Mouse (Mus musculus) urinary bladder, postnatal 10 days (tissue): ENCODE data around the gene Fam57b.

ENCODE experiments used
- DNase-seq: peaks from one replicate; pipeline ENCODE4 v3.0.0; 2022; ENCODE audit warnings: low spot score

The Fam57b gene

GRCm38 (mm10) chr7:126799468-126800268 lies 2.2 kb downstream of the Fam57b start:
- DNase-seq, result peak; percentile 47

DNA sequence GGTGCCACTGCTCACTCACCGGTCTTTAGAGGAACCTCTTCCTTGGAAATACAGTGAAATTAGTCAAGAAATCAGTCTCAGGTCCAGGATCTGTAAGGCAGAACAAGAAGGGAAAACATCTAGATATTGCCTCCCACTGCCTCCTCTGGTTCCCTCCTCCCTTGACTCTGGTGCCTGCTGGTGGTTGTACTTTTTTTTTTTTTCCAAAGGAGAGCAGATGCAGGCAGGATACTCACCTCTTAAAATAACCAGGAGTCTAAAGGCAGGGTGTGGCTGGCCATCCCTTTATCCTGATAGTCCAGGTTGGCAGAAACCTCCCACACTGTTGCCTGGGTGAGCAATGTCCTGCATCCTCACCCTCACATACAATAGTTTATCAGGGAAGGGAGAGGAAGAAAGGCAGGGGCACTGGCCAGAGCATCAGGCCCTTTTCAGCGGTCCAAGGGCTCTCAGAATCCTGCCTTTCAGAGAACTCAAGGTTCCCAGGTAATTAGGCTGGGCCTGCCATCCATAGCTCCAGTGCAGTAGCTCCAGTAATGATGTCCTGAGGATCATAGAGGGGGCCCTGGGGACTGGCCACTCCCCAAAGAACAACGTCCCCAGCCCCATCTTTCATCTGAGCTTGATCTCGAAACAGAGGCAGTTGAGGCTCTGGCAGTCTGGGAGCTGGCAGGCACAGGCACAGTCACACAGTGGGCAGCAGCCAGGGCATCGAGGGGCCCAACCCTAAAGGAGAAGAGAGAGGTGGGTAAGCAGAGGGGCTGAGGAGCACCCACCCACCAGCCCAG lies 3.0 kb downstream of the Fam57b start:
- no peak for DNase-seq

DNA sequence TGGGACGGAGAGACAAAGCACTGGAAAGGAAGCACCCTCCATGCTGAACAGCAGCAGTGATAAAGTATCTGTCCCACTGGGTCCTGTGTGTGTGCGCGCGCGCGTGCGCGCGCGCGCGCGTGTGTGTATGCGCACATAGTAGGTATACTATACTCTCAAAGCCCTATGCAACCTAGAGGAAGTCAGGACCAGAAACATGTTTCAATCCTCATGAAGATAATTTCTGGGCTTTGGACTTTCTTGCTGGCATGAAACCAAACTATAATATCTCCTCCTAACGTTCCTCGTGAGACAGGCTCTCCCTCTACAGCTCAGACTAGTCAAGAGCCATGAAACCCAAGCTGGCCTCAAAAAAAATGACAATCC lies 3.6 kb downstream of the Fam57b start:
- no peak for DNase-seq

- DNase-seq, result no peak
These were observed 4.8 kb downstream of the Fam57b start for GRCm38 (mm10) chr7:126802134-126802889.

- no peak for DNase-seq
These were observed 5.7 kb downstream of the Fam57b start for GRCm38 (mm10) chr7:126803181-126803580.

DNA sequence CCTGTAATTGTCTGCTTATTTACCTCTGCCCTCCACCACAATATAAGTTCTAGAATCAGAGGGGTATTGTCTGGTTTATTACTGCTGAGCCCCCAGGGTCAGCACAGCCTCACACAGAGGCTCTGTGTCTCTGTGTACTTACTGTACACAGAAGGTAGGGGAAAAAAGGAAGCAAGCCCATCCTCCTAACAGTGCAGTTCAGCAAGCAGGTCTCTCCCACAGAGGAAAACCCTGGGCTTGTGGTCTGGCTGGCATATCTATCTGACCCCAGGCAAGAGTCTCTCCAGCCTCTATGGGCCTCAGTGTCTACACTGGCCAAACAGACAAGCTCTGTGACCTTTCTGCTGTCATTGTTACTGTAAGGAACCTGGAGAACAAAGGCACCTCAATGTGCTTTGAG lies 6.3 kb downstream of the Fam57b start:
- DNase-seq, result no peak

DNA sequence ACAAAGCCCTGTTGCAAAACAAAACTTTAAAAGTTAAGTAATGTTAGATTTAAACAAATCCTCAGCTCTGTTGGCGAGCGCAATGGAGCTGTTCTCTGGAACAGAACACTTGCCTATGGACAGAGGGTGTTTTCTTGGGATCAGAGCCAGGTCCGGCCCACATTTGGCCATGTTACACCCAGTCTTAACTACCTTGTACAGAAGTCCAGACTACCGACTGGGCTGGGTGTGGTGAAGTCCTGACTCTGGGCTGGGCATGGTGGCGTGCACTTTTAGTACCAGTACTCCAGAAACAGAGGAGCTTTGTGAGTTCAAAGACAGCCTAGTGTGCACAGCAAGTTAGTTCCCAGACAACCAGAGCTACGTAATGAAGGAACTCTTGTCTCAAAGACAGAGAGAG lies 9.5 kb downstream of the Fam57b start:
- no peak for DNase-seq

DNA sequence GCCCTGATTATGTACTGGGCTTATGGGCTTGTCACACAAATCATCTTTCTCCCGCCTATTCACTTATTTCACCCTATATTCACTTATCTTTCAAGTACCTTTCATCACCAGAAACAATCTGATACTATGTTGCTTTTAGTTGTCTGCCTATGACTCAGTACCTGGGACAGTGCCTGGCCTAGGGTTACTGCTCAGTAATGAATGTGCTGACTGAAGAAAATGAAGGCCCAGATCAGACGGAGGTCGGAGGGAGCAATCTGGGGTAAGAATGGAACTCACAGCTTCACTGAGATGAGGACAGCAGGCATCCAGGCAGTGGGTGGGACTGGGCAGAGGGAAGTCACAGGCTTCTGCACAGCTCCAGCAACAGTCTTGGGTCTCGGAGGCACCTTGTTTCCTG lies 9.9 kb downstream of the Fam57b start:
- DNase-seq, result no peak

DNA sequence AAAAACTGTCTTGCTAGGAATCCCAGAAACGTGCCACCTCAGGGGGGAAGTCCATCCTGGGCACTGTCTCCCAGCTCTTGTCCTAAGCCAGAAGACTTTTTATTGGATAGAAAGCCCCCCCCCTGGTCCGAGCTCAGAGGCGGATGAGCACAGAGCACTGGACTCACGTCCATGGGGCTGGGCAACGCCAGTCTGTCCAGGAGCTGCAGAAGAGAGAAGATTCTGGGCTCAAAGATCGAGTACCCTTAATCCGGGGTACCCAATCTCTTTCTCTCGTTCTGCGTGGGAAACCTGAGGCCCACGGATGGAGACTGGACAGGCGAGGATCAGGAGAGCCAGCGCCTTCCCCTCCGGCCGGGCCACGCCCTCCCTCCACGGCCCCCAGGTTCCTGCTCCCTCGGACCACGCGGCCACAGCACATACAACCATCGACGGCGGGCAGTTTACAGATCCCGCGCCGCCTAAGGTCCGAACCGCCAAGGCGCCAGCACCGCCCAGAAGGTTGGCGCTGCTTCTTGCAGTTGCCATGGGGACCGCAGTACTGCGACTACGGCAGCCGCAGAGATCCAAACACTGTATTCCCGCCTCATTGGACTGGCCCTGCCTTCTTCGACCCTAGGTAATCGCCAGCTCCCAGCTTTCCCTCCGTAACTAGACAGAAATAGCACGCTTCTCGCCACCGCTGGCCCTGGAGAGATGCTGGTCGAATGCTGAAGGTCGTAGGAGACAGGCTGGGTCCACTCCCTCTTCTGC lies 11.4 kb downstream of the Fam57b start:
- DNase-seq, result peak; percentile 53

DNA sequence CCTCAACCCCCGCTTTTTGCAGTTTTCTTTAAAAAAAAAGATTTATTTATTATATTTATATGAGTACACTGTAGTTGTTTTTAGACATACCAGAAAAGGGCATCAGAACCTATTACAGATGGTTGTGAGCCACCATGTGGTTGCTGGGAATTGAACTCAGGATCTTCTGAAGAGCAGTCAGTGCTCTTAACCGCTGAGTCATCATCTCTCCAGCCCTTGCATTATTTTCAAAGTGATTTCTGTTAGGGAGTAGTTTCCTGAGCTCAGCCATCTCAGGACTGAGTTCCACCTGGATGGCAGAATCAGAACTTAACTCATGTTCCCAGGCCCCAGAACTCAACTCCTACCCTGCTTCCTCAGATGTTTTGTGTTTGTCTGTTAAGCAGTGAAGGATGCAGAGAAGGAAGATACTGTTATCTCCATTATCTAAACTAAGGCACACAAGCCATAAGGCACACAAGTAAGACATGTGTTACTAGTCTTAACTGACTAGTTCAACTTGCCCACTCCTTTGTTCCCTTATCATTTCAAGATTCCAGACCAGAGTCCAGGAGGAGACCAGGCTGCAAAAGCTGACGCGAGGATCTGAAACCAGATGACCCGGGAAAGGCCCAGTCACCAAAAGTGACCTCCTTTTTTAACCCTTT lies 12.4 kb downstream of the Fam57b start:
- no peak for DNase-seq

GRCm38 (mm10) chr7:126815726-126816222 lies 18.3 kb downstream of the Fam57b start:
- no peak for DNase-seq

DNA sequence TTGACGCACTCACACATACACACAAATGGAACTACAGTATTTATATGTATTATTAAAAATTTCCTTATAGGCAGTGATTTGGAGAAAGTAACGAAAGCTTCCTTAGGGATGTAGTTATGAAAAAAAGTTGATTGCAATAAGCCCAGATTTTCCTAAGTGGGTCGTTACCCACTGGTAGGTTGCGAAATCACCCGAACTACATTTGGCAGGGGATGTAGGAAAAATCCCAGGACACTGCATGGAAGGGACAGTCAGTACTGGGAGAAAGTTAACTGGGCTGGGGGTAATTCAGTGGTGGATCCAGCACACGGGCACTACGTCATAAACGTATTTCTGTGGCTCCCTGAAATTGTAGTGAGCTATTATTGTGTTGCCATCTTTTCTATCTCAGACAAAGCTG lies 19.0 kb downstream of the Fam57b start:
- DNase-seq, result no peak

- no peak for DNase-seq
These were observed 20.1 kb downstream of the Fam57b start for GRCm38 (mm10) chr7:126817595-126817994.

DNA sequence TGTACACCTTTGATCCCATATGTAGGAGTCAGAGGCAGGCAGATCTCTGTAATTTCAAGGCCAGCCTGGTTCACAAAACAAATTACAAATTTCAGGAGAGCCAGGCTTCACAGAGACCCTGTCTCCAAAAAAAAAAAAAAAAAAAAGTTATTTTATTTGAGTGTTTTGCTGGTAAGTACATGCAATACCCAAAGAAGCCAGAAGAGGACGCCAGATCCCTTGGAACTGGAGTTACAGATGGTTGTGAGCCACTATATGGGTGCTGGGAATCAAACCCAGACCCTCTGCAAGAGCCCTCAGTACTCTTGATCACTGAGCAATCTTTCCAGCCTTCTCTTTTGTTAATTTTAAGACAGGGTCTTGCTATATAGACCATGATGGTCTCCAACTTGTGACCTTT lies 21.4 kb downstream of the Fam57b start:
- DNase-seq, result no peak

DNA sequence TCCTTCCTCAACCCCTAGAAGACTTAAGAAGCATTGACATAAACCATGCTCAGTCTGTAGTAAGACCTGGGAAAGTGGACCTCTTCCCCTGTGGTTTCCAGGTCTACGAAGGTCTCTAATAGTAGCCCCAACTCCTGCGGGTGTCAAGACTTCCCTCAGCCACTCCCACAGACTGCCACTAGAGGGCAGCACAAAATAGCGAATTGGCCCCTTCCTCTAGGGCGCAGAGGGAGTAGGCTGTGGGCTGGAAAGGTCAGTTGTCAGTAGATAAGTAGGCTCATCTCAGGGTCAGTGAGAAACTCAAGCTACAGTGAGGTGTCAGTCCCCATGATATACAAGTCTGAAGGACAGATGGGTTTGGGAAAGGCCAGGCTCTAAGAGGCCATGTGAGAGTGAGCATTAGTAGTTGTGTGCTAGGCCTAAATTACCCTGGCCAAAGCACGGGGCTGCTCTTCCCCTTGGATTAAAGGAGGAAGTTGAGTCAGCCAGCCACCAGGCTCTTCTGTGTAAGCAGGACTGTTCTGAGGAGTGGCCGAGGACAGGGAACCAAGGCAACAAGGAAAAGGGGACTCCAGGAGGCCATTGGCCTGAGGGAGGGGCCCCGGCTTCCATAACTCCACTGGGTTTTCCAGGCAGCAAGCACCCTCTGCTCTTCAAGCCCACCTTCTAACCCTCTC lies 24.5 kb downstream of the Fam57b start:
- DNase-seq, result no peak

DNA sequence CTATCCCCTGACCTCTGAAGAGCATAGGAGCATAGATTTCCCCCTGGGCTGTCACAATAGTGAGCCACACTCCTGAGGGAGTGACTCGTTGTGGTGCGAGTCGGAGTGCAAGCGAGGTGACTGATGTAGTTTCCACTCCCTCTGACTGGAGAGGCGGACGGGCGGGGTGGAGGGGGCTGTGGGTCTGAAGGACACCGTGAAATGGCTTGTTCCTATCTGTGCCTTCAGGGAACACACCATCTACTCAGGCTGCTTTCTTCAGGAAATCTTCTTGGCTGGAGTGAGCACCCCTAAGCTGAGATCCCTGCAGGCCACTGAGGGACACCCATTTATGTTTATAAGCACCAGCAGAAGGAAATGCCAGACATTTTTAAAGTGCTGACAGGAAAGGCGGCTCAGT lies 25.3 kb downstream of the Fam57b start:
- no peak for DNase-seq

DNA sequence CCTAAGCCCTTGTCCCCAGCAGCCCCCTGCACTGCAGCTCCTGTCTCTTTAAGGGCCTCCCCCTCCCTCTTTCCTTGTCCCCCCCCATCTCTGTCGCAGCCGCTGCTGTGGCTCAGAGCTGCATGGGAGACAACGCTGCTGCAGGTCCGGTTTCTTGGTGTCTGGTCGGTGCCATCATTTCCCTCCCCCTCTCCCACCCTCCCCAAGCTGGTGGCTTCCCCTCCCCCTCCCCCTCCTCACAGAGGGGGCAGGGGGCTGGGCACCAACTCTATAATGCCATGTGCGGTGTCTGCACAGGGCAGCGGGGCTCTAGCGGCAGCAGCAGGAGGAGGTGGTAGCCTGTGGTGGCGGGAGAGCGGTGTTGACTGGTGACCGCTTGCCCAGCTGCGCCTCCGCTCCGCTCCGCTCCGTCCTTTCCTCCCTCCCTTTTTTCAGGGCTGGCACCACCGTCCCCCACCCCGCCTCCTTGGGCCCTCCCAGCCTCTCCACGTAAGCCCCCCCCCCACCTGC lies 25.8 kb downstream of the Fam57b start:
- DNase-seq, result no peak

GRCm38 (mm10) chr7:126823940-126824339 lies 26.5 kb downstream of the Fam57b start:
- DNase-seq, result no peak

GRCm38 (mm10) chr7:126825403-126825802 lies 27.9 kb downstream of the Fam57b start:
- no peak for DNase-seq

DNA sequence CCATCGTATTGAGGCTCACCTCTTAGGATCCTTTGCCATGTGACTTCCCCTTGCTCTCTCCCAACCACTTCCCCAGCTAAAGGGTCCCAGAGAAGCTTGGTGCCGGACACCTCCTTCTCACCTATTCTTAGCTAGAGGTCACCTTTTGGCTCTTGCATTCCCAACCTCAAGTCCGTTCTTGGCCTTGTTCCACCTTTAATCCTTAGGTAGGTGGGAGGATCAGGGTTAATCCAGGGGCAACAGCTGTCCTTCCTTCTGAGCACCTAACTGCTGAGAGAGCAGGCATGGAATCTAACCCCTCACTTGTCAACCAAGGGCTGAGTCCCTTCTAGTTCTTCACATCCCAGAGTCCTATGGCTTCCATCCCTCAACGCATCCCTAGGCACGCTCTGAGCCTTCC lies 28.5 kb downstream of the Fam57b start:
- no peak for DNase-seq

GRCm38 (mm10) chr7:126831539-126831938 lies 34.1 kb downstream of the Fam57b start, which contains the start of gene 4930451I11Rik:
Gene 4930451I11Rik (minus strand): TSS chr7:126831639.
- DNase-seq, result no peak
